Mouse (Mus musculus) neural tube, embryonic 10.5 days (tissue): ENCODE measurements around the gene Serinc5.

Source experiments
- DNase-seq: peaks from one replicate; pipeline ENCODE4 v3.0.0-alpha.2; 2017; ENCODE audit warnings: low spot score; ENCODE audit errors: extremely low spot score

The Serinc5 gene

DNA sequence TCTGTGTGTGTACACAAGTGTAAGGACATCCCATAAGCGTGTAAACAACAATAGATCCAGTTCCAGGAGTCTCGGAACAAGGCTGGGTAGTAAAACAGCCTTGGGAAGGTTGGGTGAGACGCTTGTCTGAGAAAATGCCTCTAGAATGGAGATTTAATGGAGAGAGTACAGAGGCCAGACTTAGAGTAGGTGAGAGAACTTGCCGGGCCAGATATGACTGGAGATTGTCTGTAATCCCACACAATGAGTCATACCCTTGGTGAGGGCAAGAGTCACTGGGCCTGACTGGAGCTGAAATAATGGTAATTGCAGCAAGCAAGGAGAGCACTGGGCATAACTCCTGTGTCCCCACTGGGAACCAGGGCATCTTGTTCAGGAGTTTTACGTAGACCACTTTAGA is 2.2 kb downstream of the Serinc5 start:
- no peak for DNase-seq

- DNase-seq = no peak
Measured at GRCm38 (mm10) chr13:92615201-92615600, 4.3 kb downstream of the Serinc5 start.

GRCm38 (mm10) chr13:92616459-92616858 is 5.6 kb downstream of the Serinc5 start:
- no peak for DNase-seq

GRCm38 (mm10) chr13:92626196-92626595 is 15.3 kb downstream of the Serinc5 start:
- DNase-seq = no peak

DNA sequence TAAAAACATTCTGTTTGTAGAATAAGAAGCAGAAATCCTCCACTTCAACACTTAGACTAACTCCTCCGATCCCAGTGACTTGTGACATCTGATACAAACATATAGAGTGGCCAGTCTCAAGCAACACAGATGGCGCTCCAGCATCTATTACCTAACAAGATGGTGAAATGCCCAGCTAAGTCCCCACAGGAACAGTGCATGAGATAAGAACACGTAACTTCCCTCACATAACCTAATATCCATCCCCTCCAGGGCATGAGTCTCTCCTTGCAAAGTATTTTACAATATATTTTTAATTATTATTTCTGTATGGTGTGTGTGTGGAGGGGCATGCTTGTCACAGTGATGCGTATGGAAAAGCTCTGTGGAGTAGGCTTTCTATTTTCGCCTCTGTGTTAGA is 15.8 kb downstream of the Serinc5 start:
- no peak for DNase-seq

GRCm38 (mm10) chr13:92629509-92629908 is 18.6 kb downstream of the Serinc5 start:
- no peak for DNase-seq

GRCm38 (mm10) chr13:92631450-92631849 is 20.6 kb downstream of the Serinc5 start:
- no peak for DNase-seq

DNA sequence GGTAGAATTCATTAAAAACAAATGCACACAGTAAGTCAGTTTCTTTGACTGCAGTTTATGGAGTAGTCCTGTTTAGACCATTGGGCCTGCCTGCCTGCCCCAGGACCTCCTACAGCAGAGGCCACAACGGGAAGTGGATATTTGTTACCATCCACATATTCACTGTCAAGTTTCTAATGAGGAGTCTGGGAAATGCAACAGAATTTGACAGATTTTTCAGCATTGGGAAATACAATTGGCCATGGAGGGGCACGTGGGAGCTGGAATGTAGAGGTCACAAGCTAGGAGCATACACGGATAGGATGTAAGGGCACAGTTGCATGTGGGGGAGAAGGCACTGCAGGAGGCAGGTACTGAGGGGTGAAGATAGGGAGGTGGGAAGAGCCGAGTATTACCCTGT is 21.7 kb downstream of the Serinc5 start:
- no peak for DNase-seq

- DNase-seq = no peak
Measured at GRCm38 (mm10) chr13:92635040-92635439, 24.1 kb downstream of the Serinc5 start.

GRCm38 (mm10) chr13:92636226-92636909 is 25.5 kb downstream of the Serinc5 start:
- DNase-seq = no peak

- peak; percentile 71 for DNase-seq
Measured at GRCm38 (mm10) chr13:92636910-92637275, 26.0 kb downstream of the Serinc5 start.

DNA sequence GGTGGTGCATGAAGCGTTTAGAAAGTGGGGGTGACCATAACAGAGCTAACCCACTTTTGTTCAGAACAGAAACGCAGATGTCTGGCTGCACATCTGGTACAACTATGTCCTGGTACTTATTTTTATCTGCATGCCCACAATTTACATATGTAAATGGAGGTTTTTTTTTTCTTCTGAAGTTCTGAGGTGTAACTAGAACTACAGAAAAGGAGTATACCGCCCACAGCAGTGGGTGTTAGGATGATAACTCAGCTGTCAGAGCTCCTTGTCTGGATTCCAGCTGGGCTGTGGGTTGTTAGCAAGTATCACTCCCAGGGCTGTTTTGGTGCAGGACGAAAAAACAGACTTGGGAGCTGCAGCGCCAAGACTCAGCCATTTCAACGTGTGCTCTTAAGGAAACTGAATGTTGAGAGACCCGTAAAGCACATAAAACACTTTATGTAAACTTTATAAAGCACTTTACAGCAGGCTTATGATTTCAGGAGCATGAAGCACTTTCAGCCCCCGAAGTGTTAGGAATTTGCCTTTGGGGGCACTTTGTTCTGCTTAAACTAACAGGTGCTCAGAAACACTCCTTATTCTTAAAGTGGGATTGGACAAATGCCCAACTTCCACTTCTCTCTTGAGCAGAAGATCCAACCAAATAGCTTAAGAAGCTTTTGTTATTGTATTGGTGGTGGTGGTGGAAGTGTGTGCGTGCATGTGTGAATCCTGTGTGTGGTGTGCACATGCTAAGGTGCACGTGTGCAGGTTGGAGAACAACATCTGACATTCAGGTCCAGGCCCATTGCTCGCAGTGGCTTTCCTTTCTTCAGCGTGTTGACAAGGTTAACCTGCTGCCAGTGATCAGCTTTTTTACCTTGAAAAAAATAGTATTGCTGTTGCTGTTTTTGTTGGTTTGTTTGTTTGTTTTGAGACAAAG is 28.5 kb downstream of the Serinc5 start:
- DNase-seq = no peak

DNA sequence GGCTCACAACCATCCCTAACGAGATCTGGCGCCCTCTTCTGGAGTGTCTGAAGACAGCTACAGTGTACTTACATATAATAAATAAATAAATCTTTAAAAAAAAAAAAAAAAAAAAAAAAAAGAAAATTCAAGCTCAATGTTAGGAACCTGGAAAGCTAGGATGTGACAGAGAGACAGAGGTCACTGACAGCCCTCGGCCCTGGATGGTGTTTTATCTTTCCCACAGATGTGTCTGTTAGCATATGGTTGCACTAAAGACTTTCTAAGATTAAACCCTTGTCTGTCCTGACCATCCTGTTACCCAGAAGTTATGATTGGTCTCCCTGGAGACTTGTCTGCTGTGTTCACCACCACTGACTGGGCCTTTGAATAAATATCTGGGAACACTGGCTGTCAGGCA is 33.3 kb downstream of the Serinc5 start:
- DNase-seq = no peak

GRCm38 (mm10) chr13:92644753-92645152 is 33.9 kb downstream of the Serinc5 start:
- DNase-seq = no peak

DNA sequence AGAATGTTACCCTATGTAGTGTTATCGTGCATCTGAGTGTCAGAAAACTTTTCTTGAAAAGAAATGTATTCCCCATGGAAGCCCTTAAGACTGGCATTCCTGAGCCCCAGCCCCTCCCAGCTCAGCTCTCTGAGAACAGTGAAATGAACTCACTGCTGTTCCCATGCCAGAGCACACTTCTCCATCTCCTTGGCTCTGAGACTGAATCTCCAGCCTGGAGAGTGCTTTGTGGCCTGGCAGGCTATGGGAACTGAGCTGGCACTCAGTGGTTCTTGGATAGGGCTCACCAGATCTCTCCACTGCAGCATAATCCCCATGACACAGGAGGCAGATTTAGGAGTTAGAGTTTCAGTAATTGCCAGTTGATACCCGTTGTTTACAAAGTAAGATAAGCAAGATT is 36.8 kb downstream of the Serinc5 start:
- DNase-seq = no peak

GRCm38 (mm10) chr13:92649111-92649510 is 38.2 kb downstream of the Serinc5 start:
- DNase-seq = no peak

GRCm38 (mm10) chr13:92650956-92651355 is 40.1 kb downstream of the Serinc5 start:
- no peak for DNase-seq

DNA sequence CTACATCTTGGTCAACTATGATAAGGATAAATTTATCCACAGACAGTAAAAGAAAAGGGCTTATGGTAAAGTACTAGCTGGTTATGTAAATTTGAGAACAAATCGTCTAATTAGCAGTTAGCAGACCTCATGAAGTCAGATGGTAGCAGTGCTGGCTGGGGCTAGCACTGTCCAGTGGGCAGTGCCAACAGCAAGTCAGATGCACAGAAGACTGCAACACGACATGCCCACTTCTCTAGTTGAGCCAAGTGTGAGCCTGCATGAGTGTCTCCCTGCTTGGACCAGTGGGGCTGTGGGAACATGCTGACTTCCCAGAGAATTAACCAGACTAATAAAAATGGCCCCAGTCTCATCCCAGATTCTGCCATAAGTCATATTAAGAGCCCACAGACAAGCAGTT is 41.6 kb downstream of the Serinc5 start:
- DNase-seq = no peak

GRCm38 (mm10) chr13:92653283-92653682 is 42.4 kb downstream of the Serinc5 start:
- DNase-seq = no peak

DNA sequence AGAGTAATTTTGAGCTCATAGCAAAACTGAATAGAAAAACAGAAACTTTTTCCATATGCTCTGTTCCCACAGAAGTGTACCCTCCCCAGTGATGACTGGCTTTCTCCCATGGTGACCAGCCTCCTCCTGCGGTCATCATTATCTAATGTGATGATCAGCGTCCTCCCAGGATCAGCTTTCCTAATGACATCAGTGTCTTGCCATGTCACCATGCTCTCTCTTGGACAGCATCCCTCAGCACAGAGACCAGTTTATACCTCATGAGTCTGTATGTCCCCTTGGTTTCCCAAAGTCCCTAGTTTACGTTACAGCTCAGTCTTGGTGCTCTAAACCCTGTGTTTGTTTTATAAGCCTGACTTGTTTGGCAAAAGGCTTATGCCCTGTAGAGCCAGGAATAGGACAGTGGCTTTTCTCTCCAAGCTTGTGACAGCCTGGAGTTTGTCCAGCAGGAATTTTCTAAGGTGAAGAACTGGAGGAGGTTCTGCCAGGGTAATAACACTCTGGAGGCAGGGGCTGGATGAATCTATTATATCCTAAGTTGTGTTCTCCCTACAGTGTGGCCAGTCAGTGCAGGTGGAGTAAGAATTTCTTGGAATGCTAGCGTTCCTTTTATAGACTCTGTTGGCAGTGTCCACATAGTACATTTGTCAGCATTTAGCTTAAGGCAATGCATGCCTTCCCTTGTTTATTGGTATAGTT is 46.1 kb downstream of the Serinc5 start:
- DNase-seq = no peak

- no peak for DNase-seq
Measured at GRCm38 (mm10) chr13:92659611-92660010, 48.7 kb downstream of the Serinc5 start.
